Mouse (Mus musculus) kidney, postnatal 14 days (tissue): ENCODE measurements around the gene Klhdc10.

Source experiments
- DNase-seq: peaks from one replicate; pipeline ENCODE4 v3.0.0; 2022; ENCODE audit warnings: mixed read lengths

Klhdc10 gene

GRCm38 (mm10) chr6:30469370-30469769 is 67.7 kb downstream of the Klhdc10 start:
- no peak for DNase-seq

DNA sequence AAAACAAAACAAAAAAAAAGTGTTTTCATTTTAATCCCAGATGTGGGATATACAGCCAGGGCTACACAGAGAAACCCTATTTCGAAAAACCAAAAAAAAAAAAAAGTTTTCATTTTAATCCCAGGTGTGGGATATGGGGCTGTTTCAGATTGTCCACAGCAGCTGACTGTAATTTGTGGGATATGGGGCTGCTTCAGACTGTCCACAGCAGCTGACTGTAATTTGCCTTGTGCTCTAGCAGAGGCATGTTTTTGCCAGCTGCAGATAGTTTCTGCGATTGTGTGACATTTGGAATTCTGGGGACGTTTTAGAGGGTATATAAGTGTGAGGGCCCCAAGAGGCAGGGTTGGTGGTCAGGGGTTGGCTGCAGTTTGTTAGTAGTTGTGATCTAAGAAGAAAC is 70.0 kb downstream of the Klhdc10 start:
- DNase-seq: no peak

GRCm38 (mm10) chr6:30476025-30476765 is 74.5 kb downstream of the Klhdc10 start:
- no peak for DNase-seq

GRCm38 (mm10) chr6:30477210-30477714 is 75.6 kb downstream of the Klhdc10 start:
- DNase-seq: no peak

DNA sequence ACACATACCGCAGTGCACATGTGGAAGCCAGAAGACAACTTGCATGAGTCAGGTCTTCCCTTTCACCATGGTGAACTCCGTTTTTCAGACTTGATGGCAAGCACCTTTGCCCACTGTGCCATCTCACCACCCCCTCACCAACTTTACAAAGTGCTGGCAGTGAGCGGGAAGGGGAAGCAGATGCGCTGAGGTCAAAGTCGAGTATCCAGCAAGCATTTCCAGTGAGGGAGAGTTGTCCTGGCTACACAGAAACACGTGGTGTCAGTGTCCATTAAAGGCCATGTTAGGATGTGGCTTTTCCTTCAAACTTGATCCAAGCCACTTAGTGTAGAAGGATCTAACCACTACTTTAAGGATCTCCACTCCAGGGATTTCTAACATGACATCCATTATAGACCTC is 76.1 kb downstream of the Klhdc10 start:
- DNase-seq: no peak

DNA sequence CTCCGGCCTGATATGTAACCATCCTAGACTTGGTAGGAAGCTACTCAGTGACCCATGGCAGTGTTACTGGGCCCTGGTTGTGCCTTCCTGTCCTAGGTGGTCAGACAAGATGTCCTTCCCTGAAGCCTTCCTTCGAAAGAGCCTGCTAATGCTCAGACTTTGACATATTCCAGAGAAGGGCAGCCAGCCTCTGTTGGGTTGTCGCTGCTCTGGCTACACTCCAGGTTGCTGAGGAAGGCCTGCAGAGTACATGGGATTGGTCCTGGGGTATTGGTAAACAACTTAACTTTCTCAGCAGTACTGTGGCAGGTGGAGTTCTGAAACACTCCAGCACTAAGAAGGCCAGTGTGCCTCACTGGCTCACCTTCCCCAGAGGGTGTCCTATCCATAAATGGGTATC is 77.8 kb downstream of the Klhdc10 start:
- no peak for DNase-seq

DNA sequence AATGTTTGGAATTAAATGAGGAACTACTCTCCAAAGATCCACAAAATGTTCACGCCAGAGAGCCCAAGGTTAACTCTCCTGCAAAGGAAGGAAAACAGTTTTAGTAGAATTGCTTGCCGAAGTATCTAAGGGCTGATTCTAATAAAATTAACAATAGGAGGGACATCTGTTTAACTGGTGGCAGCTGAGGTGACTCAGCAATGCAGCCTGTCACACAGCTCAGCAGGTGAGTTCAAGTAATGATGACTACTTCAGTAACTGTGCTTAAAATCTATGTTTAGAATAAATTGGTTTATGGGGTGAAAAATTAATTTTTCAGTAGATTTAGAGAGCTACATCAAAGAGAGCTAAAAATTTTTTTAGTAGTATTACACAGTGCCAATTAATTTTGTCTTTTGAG is 81.2 kb downstream of the Klhdc10 start:
- no peak for DNase-seq

GRCm38 (mm10) chr6:30486504-30486903 is 84.8 kb downstream of the Klhdc10 start:
- DNase-seq: no peak

GRCm38 (mm10) chr6:30499049-30499448 is 97.4 kb downstream of the Klhdc10 start:
- DNase-seq: no peak
